Mouse (Mus musculus): Measurements from ENCODE around the gene Pcgf5. TPM values are rescaled to one million over a fixed set of nuclear protein-coding genes. Genes with fewer than 3 reads are reported as not detected.
A peak's percentile ranks its signal among the peaks of the same experiment; 100 is the strongest.

Pcgf5 gene
- polyA plus RNA-seq, 1 experiment from 2014 or later, result 9.2 TPM

- H3K36me3 ChIP-seq, result no peaks in the 10 kb centered on the region
These were observed 50.4 kb downstream of the Pcgf5 start for GRCm38 (mm10) chr19:36398500-36398899.

GRCm38 (mm10) chr19:36408352-36409100, 60.4 kb downstream of the Pcgf5 start:
- Histone ChIP-seq H3K9me3 (no peaks in the 10 kb centered on the region), H3K4me3 (peak overlapping the region; percentile 77; the same call in 1 of the 2 replicates), H3K27me3 (peaks cover 15% of the 10 kb centered on the region), H3K9ac (no peak overlapping the region), H3K4me2 (no peak overlapping the region), H3K27ac (no peak overlapping the region), H3K4me1 (replicated peaks) (peaks cover 8% of the 10 kb centered on the region), H3K36me3 (no peaks in the 10 kb centered on the region)
- no peak; the same call in 1 of the 2 replicates for ATAC-seq (ENCODE audit: low FRiP score)
- WGBS, result 72% methylated on average over 10 of the region's 10 CpGs

More at GRCm38 (mm10) chr19:36398500-36398899, 50.4 kb downstream of the Pcgf5 start:
- Histone ChIP-seq H3K4me2 (no peak overlapping the region), H3K27me3 (0 out of 2 replicates have a peak, but pooled peaks cover 3% of the 10 kb centered on the region), H3K9me3 (no peaks in the 10 kb centered on the region), H3K4me3 (no peak overlapping the region), H3K27ac (no peak overlapping the region), H3K9ac (no peak overlapping the region), H3K4me1 (replicated peaks) (no peaks in the 10 kb centered on the region)
- no peak for ATAC-seq (ENCODE audit: low FRiP score)
- WGBS, result 86% methylated on average over 3 of the region's 3 CpGs

- no peaks in the 10 kb centered on the region for H3K9me3 ChIP-seq
- no peak overlapping the region for H3K27ac ChIP-seq
- peaks cover 15% of the 10 kb centered on the region for H3K27me3 ChIP-seq
- peak overlapping the region; percentile 87 for H3K4me2 ChIP-seq
- WGBS, result 0% methylated on average over 36 of the region's 53 CpGs
- no peaks in the 10 kb centered on the region for H3K36me3 ChIP-seq
- ATAC-seq (ENCODE audit: low FRiP score), result peak; percentile 97
- H3K9ac ChIP-seq, result peak overlapping the region; percentile 75
- H3K4me1 ChIP-seq (replicated peaks), result peaks cover 8% of the 10 kb centered on the region
- H3K4me3 ChIP-seq, result peak overlapping the region; percentile 77
These were observed 61.3 kb downstream of the Pcgf5 start for GRCm38 (mm10) chr19:36409280-36409860.

- H3K27me3 ChIP-seq, result peaks cover 15% of the 10 kb centered on the region
- H3K27ac ChIP-seq, result no peak overlapping the region
- peak overlapping the region; percentile 77 for H3K4me3 ChIP-seq
- peaks cover 8% of the 10 kb centered on the region for H3K4me1 ChIP-seq (replicated peaks)
- H3K9me3 ChIP-seq, result no peaks in the 10 kb centered on the region
- H3K9ac ChIP-seq, result peak overlapping the region; percentile 75
- no peak; the same call in 1 of the 2 replicates for ATAC-seq (ENCODE audit: low FRiP score)
- WGBS, result under 1% methylated on average over 29 of the region's 82 CpGs
- H3K4me2 ChIP-seq, result peak overlapping the region; percentile 87
- no peaks in the 10 kb centered on the region for H3K36me3 ChIP-seq
These were observed 61.8 kb downstream of the Pcgf5 start for GRCm38 (mm10) chr19:36409861-36410392.

- Histone ChIP-seq H3K9ac (no peak overlapping the region), H3K36me3 (no peaks in the 10 kb centered on the region), H3K27ac (no peak overlapping the region), H3K9me3 (no peaks in the 10 kb centered on the region), H3K4me3 (no peak overlapping the region), H3K4me1 (replicated peaks) (0 out of 2 replicates have a peak, but pooled peaks cover 3% of the 10 kb centered on the region), H3K27me3 (no peaks in the 10 kb centered on the region), H3K4me2 (no peak overlapping the region)
- ATAC-seq (ENCODE audit: low FRiP score), result no peak
These were observed 71.8 kb downstream of the Pcgf5 start for GRCm38 (mm10) chr19:36419885-36420284.

GRCm38 (mm10) chr19:36427195-36427876, 79.2 kb downstream of the Pcgf5 start:
- Histone ChIP-seq H3K36me3 (no peaks in the 10 kb centered on the region), H3K4me2 (no peak overlapping the region), H3K9me3 (no peaks in the 10 kb centered on the region), H3K27ac (no peak overlapping the region), H3K27me3 (no peaks in the 10 kb centered on the region), H3K4me1 (replicated peaks) (no peaks in the 10 kb centered on the region), H3K4me3 (no peak overlapping the region), H3K9ac (no peak overlapping the region)
- WGBS, result 94% methylated on average over 7 of the region's 7 CpGs
- ATAC-seq (ENCODE audit: low FRiP score), result no peak

- H3K9me3 ChIP-seq, result no peaks in the 10 kb centered on the region
- no peak for ATAC-seq (ENCODE audit: low FRiP score)
- no peak overlapping the region for H3K9ac ChIP-seq
- H3K27me3 ChIP-seq, result no peaks in the 10 kb centered on the region
- H3K27ac ChIP-seq, result no peak overlapping the region
- no peak overlapping the region for H3K4me3 ChIP-seq
- H3K4me2 ChIP-seq, result no peak overlapping the region
- no peaks in the 10 kb centered on the region for H3K4me1 ChIP-seq (replicated peaks)
- WGBS, result 92% methylated on average over 4 of the region's 4 CpGs
- H3K36me3 ChIP-seq, result no peaks in the 10 kb centered on the region
These were observed 80.0 kb downstream of the Pcgf5 start for GRCm38 (mm10) chr19:36428116-36428515.

GRCm38 (mm10) chr19:36429354-36429753, 81.2 kb downstream of the Pcgf5 start:
- WGBS, result 98% methylated on average over 1 of the region's 1 CpGs
- Histone ChIP-seq H3K9me3 (no peaks in the 10 kb centered on the region), H3K27me3 (no peaks in the 10 kb centered on the region), H3K4me1 (replicated peaks) (no peaks in the 10 kb centered on the region), H3K4me3 (no peak overlapping the region), H3K27ac (no peak overlapping the region), H3K9ac (no peak overlapping the region), H3K4me2 (no peak overlapping the region), H3K36me3 (no peaks in the 10 kb centered on the region)
- ATAC-seq (ENCODE audit: low FRiP score), result no peak

GRCm38 (mm10) chr19:36433161-36433560, 85.1 kb downstream of the Pcgf5 start:
- Histone ChIP-seq H3K4me2 (no peak overlapping the region), H3K36me3 (no peaks in the 10 kb centered on the region), H3K27ac (no peak overlapping the region), H3K9me3 (no peaks in the 10 kb centered on the region), H3K4me1 (replicated peaks) (no peaks in the 10 kb centered on the region), H3K4me3 (no peak overlapping the region), H3K27me3 (no peaks in the 10 kb centered on the region), H3K9ac (no peak overlapping the region)
- 90% methylated on average over 3 of the region's 3 CpGs for WGBS
- no peak for ATAC-seq (ENCODE audit: low FRiP score)

- no peaks in the 10 kb centered on the region for H3K36me3 ChIP-seq
- ATAC-seq (ENCODE audit: low FRiP score), result peak; percentile 49
- no peak overlapping the region for H3K27ac ChIP-seq
- no peaks in the 10 kb centered on the region for H3K4me1 ChIP-seq (replicated peaks)
- H3K9ac ChIP-seq, result no peak overlapping the region
- H3K27me3 ChIP-seq, result no peaks in the 10 kb centered on the region
- H3K4me3 ChIP-seq, result no peak overlapping the region
- WGBS, result 53% methylated on average over 9 of the region's 9 CpGs
- no peak overlapping the region for H3K4me2 ChIP-seq
- H3K9me3 ChIP-seq, result no peaks in the 10 kb centered on the region
These were observed 92.0 kb downstream of the Pcgf5 start for GRCm38 (mm10) chr19:36439894-36440714.

- H3K4me3 ChIP-seq, result no peak overlapping the region
- H3K4me2 ChIP-seq, result no peak overlapping the region
- no peaks in the 10 kb centered on the region for H3K36me3 ChIP-seq
- ATAC-seq (ENCODE audit: low FRiP score), result no peak
- H3K4me1 ChIP-seq (replicated peaks), result peaks cover 9% of the 10 kb centered on the region; the same call in 1 of the 2 replicates
- H3K27ac ChIP-seq, result no peak overlapping the region
- no peaks in the 10 kb centered on the region for H3K27me3 ChIP-seq
- H3K9ac ChIP-seq, result no peak overlapping the region
- 90% methylated on average over 3 of the region's 3 CpGs for WGBS
- no peaks in the 10 kb centered on the region for H3K9me3 ChIP-seq
These were observed 103.0 kb downstream of the Pcgf5 start for GRCm38 (mm10) chr19:36450997-36451608.
